Mouse (Mus musculus) cerebellum, adult 11-12 months (tissue): ENCODE data around the gene Cpm.

Experiments used
- DNase-seq: peaks from one replicate; pipeline ENCODE4 v3.0.0; 2022

Cpm gene

DNA sequence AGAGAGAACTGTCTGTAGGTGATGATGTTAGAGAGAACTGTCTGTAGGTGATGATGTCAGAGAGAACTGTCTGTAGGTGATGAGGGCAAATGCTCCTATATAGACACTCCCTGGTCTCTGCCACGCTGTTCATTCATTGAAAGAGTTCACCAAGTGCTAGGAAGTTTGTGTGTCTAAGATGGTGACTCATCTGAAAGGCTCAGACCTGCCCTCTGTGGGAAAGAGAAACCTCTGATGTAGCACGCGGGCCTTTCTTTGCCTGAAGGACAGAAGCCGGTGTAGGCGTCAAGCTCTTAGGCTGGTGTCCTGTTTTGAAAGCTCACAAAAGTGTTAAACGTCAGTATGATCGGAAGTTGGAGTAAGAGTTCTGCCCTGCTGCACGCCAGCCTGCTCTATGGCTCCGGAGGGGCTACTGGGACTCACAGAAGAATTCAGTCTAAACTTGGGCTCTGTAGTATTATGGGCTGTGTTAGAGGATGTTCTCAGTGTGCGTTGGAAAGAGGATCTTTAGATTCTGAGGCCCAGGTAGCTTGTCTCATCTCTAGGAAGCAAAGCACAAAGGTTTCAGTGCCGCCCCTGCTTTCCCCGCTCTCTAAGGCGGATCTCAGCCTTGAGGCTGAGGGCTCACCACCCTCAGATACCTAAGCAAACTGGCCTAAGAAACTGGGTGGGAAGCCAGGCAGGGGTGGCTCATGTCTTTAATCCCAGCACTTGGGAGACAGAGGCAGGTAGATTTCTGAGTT lies 48.4 kb downstream of the Cpm start:
- DNase-seq: peak; percentile 18

DNA sequence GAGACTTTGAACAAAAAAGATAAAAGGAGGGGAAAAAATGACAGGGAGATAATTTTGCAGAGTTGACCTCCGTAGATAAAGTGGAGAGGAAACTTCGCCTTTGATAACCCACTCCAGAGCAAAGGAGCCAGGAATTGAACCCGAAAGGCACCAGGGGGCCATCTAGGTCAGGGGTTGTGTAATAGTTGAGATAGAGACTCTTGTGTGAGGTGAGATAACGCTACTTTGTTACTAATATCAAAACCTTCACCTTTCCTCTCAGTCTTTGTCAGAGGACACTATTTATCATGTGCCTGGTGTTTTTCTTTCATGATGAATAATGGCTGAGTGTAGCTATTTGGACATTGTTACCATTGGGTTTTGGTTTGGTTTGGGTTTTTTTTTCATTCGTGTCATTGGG lies 49.1 kb downstream of the Cpm start:
- no peak for DNase-seq

DNA sequence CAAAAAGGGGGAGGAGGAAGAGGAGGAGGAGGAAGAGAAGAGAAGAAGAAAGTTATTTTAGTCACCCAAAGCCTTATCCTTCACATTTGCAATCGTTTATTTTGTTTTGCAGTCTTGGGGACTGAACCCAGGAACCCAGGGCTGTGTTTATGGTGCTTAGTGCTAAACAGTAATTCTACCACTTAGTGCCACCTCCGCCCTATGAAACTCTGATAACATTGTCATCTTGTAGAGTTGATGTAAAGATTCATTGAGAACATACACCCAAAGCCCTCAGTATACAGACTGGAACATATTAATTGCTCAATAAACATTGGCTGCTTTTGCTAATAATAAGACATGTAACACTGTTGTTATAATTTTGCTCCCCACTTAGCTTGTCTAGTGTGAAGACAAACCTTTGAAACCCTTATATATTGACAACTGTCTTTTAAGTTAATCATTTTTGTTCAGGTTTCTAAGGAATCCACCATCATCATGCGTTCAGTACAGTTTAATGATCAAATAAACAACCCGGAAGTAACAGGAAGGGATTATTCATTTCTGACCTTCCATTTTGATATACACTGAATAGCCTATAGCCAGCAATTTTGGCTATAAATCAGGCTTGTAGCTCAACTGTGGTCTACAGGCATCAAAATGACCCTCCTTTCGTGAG lies 49.9 kb downstream of the Cpm start:
- no peak for DNase-seq

DNA sequence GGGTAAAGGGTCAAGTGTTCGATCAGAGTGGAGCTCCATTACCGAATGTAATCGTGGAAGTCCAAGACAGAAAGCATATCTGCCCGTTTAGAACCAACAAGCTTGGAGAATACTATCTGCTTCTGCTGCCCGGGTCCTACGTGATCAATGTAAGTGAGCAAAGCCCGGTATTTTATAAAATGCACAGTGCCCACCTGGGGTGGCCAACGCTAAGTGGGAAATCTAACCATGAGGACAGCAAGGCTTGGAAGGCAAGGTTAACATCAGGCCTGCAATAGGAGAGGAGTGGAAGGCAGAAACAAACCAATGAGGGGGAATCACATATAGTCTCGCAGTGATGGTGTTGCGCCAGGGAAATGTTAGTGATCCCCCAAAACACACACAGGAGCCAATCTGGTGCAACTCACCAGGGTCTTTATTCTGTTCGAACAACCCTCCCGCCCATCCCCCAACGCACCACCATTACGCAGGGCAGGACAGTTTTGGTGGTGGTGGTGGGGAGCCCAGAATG lies 50.7 kb downstream of the Cpm start:
- DNase-seq: no peak

- DNase-seq: no peak
These were observed 51.7 kb downstream of the Cpm start for GRCm38 (mm10) chr10:117680868-117681513.

- no peak for DNase-seq
These were observed 52.2 kb downstream of the Cpm start for GRCm38 (mm10) chr10:117681543-117681942.

DNA sequence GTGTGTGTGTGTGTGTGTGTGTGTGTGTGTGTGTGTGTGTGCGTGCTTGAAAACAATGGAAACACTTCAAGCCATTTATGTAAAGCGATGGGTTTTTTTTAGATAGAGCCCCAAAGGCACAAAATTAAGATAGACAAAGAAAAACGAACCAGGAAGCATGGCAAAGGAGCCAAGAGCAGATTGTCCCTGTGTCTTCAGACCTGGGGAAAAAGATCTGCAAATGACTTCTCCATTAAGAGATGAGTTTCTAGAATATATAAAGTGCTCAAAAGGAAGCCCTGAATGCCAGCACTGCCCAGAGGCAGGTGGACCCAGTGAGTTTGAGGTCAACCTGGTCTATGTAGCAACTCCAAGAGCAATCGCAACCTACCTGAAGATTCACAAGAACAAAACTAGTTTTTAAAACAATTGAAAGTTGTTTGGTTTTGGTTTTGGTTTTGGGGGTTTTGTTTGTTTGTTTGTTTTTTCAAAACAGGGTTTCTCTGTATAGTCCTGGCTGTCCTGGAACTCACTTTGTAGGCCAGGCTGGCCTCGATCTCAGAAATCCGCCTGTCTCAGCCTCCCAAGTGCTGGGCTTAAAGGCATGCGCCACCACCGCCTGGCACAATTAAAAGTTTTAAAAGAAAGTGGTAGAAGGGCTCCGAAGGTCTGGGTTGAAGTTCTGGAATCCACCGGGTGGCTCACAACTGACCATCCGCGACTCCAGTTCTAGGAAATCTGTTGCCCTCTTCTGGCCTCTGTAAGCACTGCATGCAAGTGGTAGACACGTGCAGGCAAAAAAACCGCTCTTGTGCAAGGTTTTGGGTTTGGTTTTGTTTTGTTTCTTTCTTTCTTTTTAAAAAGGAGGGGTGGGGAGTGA lies 52.9 kb downstream of the Cpm start:
- DNase-seq: no peak

GRCm38 (mm10) chr10:117682858-117683733 lies 53.8 kb downstream of the Cpm start:
- no peak for DNase-seq

- no peak for DNase-seq
These were observed 54.4 kb downstream of the Cpm start for GRCm38 (mm10) chr10:117683734-117684037.

DNA sequence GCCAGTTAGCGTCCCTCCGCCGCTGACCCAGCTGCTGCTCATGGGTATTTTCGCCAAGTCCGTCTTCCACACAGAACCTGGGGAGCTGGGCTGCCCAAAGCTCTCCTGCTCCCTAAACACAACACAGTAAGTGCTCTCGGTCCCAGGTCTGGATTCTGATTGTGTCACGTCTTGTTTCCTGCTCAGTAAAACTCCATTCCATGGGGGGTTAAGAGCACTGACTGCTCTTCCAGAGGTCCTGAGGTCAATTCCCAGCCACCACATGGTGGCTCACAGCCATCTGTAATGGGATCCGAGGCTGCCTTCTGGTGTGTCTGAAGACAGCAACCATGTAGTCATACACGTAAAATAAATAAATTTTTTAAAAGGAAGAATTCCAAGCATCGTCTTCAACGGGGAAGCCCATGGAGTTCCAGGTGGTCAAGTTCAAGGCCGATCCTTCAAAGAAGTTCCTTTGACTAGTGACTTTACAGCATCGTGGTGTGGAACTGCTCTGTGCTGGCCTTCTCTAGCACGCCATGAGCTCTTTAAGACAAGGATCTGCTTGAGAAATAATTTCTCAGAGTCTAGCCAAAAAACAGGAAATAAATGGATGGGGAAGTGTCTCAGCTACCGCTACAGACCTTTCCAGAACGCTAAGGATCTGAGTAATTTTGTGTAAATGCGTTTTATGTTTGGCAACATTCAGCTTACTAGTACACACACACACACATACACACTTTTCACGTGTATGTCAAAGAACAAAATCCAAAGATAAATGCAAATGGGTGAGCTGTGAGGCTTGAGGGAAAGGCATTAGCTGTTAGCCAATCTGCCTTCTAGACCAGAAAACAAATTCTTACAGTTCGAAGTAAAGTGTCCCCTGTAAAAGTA lies 55.2 kb downstream of the Cpm start:
- no peak for DNase-seq

GRCm38 (mm10) chr10:117685171-117685848 lies 56.0 kb downstream of the Cpm start:
- DNase-seq: no peak

DNA sequence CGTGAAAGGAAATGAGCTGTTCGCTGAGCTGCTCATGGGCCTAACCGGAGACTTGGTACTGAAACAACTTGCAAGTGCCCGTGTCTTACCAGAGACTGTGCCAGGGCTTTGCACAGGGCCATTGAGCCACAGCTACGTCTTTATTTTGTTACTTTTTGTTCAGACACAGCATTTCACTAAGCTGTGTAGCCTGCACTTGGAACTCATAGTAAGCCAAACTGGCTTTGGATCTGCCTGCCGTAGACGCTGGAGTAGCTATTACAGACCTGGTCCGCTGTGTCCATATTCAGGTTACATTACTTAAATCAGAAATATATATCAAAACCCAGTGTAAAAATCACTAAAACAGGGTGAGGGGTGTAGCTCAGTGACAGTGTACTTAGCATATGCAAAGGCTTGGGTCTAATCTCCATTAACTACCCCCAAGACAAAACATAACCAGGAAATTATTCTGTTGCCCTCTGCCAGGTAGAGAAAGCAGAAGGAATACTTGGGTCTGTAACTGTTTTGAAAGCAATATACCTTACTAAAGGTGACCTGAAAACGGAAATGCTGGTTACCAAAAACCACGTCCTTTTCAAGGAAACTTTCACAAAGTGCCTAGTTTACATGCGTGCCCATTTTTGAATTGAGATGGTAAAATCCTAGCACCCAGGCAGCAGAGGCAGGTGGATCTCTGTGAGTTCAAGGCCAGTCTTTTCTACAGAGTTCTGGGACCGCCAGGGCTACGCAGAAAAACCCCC lies 56.7 kb downstream of the Cpm start:
- DNase-seq: no peak

GRCm38 (mm10) chr10:117687018-117687417 lies 57.7 kb downstream of the Cpm start:
- DNase-seq: no peak

DNA sequence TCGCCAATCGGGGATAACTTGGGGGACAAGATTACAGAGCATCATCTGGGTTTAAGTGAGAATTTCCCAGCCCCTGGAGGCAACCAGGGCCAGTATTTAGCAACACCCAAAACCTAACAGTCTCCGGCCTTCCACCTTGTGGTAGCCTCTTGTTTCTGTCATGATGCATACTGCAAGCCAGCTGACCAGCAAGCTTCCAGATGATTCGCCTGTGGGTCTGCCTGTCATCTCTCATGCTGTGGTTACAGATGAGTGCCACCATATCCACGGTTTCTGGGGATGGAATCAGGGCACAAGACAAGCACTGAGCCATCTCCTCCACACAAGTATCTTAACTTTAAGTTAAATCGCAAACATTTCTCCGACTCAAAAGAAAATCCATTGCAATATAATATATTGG lies 58.3 kb downstream of the Cpm start:
- no peak for DNase-seq

DNA sequence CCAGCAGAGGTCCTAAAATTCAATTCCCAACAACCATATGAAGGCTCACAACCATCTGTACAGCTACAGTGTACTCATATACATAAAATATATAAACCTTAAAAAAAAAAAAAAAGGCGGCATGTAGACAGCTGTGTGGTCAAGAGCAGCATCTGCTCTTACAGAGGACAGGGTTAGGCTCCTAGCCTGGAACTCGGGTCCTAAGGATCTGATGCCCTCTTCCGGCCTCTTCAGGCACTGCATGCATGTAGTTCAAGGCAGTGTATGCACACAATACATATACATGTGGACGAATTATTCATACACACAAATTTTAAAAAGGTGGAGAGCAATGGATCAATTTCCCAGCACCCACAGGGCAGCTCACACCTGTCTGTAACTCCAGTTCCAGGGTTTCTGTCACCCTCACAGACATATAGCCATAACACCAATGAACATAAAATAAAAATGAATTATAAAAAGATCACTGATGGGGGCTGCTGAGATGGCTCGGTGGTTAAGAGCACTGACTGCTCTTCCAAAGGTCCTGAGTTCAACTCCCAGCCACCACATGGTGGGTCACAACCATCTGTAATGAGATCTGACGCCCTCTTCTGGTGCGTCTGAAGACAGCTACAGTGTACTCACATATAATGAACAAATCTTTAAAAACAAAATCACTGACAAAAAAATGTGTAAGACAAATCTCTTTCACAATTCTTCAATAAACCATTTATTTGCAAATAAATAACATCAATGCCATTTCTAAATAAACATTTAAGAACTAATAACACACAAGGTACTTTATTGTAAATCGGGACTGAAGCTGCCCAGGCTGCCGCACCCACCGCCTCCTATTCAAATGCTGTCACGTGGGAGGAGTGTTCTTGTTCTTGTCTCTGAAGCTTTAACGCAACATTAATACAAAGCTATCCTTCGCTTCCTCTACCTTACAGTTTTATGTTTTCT lies 59.2 kb downstream of the Cpm start:
- DNase-seq: no peak

GRCm38 (mm10) chr10:117689297-117690100 lies 60.2 kb downstream of the Cpm start:
- no peak for DNase-seq

- no peak for DNase-seq
These were observed 60.7 kb downstream of the Cpm start for GRCm38 (mm10) chr10:117690101-117690352.

- DNase-seq: no peak
These were observed 61.5 kb downstream of the Cpm start for GRCm38 (mm10) chr10:117690770-117691296.
